Mouse (Mus musculus) right cerebral cortex, postnatal 10 days (tissue): ENCODE data around the gene Galk2.

Experiments used
- DNase-seq, 2 experiments: peaks; one replicate each; pipeline ENCODE4 v3.0.0; 2021; ENCODE audit warnings: low spot score in 2 of 2

Gene Galk2

GRCm38 (mm10) chr2:125943301-125943700 lies 84.4 kb downstream of the Galk2 start:
- DNase-seq, result no peak

- DNase-seq, result peak in 1 of 2 experiments; percentile 39
Measured at GRCm38 (mm10) chr2:125948195-125948594, 89.3 kb downstream of the Galk2 start.

GRCm38 (mm10) chr2:125968811-125969210 lies 109.9 kb downstream of the Galk2 start:
- DNase-seq, result no peak

GRCm38 (mm10) chr2:125973207-125973606 lies 114.3 kb downstream of the Galk2 start:
- no peak for DNase-seq

GRCm38 (mm10) chr2:125975206-125975605 lies 116.3 kb downstream of the Galk2 start:
- DNase-seq, result no peak

GRCm38 (mm10) chr2:125975808-125976345 lies 117.0 kb downstream of the Galk2 start:
- DNase-seq, result no peak

GRCm38 (mm10) chr2:126002291-126002690 lies 143.4 kb downstream of the Galk2 start:
- no peak for DNase-seq

- DNase-seq, result peak; percentile 49 to 71
Measured at GRCm38 (mm10) chr2:126006088-126006487, 147.2 kb downstream of the Galk2 start.

- no peak for DNase-seq
Measured at GRCm38 (mm10) chr2:126006742-126007141, 147.8 kb downstream of the Galk2 start.

- DNase-seq, result no peak
Measured at GRCm38 (mm10) chr2:126014989-126015710, 156.2 kb downstream of the Galk2 start.

GRCm38 (mm10) chr2:126015763-126016473 lies 157.0 kb downstream of the Galk2 start:
- no peak for DNase-seq

- DNase-seq, result no peak
Measured at GRCm38 (mm10) chr2:126031186-126031900, 172.4 kb downstream of the Galk2 start.

- peak; percentile 35 to 36 for DNase-seq
Measured at GRCm38 (mm10) chr2:126033114-126033972, 174.4 kb downstream of the Galk2 start.
